Mouse (Mus musculus): Measurements from ENCODE around the gene Gm37240.

Gm37240 gene

DNA sequence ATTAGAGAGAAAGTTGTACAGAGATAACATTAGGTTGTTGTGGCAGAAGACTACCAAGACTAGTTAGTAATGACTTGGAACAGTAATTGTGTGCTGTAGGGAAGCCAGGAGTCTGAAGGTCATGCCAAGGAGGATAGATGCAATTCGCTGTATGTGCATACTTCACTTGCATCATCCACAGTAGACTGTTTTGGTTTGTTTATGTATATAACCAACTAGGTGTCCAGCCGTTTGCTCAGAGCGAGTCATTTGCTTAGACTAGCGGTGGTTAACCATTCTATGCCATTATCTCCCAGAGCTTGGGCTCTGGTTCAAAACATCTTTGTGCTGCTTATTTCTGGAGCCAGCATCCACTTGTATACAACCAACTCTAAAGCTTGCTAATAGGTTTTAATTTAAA is 937.9 kb downstream of the Gm37240 start:
- no peak for DNase-seq (ENCODE audit: low read depth)

DNA sequence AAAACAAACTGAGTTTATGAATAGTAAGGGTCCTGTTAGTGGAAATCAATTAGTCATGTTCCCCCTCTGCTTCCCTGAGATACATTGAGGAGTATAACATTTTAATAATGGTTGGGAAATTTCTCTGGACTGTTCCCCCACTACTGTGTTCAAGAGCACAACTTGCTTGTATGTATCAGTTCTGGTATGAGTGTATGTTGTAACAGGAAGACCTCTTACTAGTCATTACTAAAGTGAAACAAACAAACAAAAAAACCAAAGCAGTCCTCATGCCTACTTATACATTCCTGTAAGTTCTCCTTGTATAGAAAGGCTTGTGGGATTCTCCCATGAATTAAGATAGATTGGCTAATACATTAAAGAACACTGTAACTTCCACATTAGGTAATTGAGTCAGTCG is 940.9 kb downstream of the Gm37240 start:
- DNase-seq (ENCODE audit: low read depth), result no peak

GRCm38 (mm10) chr3:84944933-84945332 is 942.4 kb downstream of the Gm37240 start:
- no peak for DNase-seq (ENCODE audit: low read depth)

GRCm38 (mm10) chr3:84937360-84938355 is 949.7 kb downstream of the Gm37240 start:
- no peak for DNase-seq (ENCODE audit: low read depth)

GRCm38 (mm10) chr3:84936956-84937355 is 950.4 kb downstream of the Gm37240 start:
- DNase-seq (ENCODE audit: low read depth), result no peak

DNA sequence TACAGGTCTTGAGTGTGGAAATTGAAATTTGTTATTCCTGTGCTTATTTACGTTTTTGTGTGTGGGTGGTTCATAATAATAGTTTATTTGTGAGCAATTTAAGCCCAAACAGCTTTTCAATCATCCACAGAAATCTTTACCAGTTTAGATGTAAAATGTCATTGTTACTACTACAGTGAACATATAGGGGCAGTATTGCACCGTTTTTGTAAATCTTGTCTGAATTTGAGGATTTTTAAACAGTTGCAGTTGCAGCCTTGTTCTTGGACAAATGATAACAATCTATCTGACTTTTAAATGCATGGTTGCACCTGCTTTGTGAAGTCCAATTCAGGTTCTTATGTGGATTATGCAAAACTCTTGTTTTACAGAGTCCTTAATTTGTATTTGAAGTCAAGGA is 951.1 kb downstream of the Gm37240 start:
- DNase-seq (ENCODE audit: low read depth), result no peak

- no peak for DNase-seq (ENCODE audit: low read depth)
Observed at GRCm38 (mm10) chr3:84935729-84936128, 951.6 kb downstream of the Gm37240 start.

DNA sequence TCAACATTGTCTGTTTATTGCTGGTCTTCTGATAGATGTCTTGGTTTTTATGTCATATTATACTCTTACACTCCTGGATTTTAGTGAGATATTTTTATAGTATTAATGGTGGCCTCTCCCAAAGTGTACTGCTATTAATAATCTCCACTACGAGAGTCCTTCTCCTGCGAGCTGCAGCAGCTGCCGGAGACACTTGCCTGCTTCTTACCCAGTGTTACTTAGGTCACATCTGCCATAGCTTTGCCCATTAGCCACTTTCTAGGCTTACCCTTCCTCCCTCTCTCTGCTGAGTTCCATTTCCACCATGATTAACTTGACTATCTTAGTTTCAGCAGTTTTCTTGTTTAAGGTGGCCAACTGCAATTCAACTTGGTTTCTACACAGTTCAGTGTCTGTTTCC is 956.6 kb downstream of the Gm37240 start:
- DNase-seq (ENCODE audit: low read depth), result no peak

- no peak for DNase-seq (ENCODE audit: low read depth)
Observed at GRCm38 (mm10) chr3:84929171-84929570, 958.1 kb downstream of the Gm37240 start.

GRCm38 (mm10) chr3:84927901-84928300 is 959.4 kb downstream of the Gm37240 start:
- DNase-seq (ENCODE audit: low read depth), result no peak

GRCm38 (mm10) chr3:84927168-84927794 is 960.0 kb downstream of the Gm37240 start:
- no peak for DNase-seq (ENCODE audit: low read depth)

DNA sequence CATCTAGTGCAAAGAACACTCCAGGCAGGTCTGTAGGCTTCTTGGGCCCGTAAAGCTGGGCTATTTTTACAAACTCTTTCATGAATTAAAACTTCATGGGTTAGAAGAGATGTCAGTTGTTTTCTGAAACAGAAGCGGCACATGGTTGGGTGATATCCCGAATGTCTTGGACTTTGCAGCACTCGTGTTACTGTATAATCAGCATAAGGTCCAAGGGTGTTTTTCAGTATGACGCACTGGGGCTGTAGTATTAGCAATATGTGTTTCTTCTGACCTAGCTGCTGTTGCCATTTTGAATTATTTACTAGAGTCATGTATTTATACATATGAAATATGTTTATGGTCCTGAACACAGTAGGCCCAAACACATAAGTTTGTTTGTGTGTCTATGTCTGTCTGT is 961.2 kb downstream of the Gm37240 start:
- no peak for DNase-seq (ENCODE audit: low read depth)

GRCm38 (mm10) chr3:84925229-84925628 is 962.1 kb downstream of the Gm37240 start:
- no peak for DNase-seq (ENCODE audit: low read depth)

GRCm38 (mm10) chr3:84923670-84924069 is 963.6 kb downstream of the Gm37240 start:
- DNase-seq (ENCODE audit: low read depth), result no peak

DNA sequence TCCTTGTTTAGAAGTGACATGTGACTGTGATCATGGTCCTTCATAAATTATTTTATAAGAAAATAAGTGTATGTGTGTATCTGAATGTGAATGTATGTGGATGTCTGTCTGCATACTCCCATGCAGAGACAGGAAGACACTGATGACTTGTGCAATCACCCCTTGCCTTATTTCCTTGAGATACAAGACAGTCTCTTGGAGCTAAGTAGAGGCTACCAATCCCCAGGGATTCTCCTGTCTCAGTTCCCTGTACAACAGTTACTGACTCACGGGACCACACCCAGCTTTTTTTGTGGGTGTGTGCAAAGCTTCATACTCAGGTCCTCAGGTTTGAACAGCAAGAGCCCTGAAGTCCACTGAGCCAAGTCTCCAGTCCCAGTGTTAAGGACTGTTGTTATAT is 964.1 kb downstream of the Gm37240 start:
- DNase-seq (ENCODE audit: low read depth), result no peak

DNA sequence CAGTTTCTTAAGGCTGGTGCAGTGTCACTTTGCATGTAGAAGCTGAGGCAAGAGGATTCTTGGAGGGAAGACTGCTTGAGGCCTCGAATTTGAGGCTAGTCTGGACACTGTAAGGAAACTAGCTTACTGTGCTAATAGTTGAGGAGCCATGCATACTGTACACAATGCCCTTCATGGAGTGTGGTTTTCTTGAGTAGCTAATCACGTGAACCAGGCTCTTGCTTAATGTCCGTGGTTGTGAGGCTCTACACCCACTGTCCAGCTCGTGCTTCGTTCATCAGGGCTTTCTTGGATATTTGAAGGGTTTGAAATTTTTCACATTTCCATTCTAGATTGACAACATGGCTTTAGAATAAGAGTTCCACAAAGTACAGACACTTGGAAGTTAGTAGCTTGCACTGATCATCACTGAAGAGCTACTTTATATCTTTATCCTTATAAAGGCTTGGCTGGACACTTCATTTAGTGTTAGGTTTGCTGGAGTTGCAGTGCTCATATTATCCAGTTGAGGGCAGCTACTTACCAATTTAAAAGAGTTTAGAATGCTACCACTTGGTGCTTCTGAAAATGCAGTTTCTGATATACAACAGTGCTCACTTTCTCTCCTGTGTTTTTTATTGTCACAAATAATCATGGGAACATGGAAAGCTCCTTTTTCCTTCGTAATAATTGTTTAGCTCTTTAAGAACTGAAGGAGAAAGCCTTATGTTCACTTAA is 965.5 kb downstream of the Gm37240 start:
- no peak for DNase-seq (ENCODE audit: low read depth)

DNA sequence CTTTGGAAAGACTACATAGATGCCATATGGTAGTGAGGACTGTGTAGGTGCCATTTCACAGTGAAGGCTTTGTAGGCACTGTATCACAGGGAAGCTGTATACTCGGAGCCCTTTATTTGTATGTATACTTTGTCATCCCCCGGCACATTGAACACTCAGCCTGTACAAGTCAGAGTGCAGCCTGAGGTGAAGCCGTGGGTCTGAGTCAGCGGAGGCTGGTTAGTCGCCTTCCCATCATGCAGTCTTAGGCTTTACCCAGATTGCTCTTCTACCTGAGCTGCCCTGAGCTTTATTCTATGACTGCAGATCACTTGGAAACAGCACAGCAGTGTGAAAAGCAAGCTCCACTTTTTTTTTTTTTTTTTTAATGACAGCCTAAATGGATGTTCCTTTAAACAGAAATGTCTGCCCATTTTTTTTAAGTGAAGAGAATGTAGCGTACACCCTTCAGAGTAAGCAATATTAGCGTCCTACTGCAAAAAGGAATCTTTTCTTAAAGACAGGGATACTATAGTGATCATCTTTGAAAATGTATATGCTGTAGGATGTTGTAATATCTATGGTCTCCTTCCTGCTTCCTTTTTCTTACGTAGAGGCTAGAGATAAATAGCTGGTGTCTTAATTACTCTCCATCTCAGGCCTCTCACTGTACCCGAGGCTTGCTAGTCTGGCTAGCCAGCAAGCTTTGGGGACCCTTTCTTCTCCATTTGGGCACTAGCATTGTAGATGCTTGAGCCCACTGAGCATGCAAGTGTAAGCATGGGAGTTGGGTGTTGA is 969.2 kb downstream of the Gm37240 start:
- no peak for DNase-seq (ENCODE audit: low read depth)

- DNase-seq (ENCODE audit: low read depth), result no peak
Observed at GRCm38 (mm10) chr3:84914284-84914683, 973.0 kb downstream of the Gm37240 start.

DNA sequence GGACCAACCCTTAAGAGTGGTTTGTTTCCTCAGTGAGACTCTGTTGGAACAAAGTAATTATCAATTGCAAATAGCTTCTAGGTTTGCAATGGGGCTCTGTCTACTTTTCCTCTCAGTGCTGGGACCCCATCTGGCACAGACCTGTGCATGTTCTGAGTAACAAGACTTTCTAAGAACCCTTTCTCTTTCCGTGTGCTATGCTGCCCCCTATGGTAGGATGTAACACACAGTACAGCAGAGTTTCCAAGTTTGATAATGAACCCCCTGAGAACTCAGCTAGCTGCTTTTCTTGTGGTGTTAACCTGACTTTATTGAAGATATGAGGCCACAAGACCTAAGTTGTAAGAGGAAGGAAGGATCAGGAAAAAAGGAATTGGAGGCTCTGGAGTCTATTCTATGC is 980.8 kb downstream of the Gm37240 start:
- DNase-seq (ENCODE audit: low read depth), result no peak

DNA sequence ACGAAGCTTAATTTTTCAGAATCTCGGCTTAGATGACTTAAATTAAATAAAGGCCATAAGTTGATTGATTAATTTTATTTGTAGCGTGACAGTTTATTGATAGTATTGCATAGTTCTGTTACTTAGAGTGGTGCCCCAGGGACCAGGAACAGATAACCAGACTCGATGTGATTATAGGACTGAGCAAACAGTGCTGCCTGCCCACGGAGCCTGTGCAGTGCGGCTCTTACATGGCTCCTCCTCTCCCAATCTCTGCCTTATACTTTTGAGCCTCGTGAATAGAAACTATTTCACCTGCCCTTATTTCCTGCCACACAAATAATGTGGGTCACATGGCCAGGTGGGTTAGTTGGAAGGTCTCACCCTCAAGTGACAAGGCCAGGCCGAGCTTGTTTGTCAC is 989.4 kb downstream of the Gm37240 start:
- no peak for DNase-seq (ENCODE audit: low read depth)

- peak; percentile 31 for DNase-seq (ENCODE audit: low read depth)
Observed at GRCm38 (mm10) chr3:84890983-84891382, 996.3 kb downstream of the Gm37240 start.

- DNase-seq (ENCODE audit: low read depth), result no peak
Observed at GRCm38 (mm10) chr3:84889648-84890047, 997.7 kb downstream of the Gm37240 start.

Measured in fibroblast of lung, adult 2 months (primary cell).